Mouse (Mus musculus) erythroblast, embryonic 14.5 days (primary cell): ENCODE results near the gene Cep95. TPM values are rescaled to one million over a fixed set of nuclear protein-coding genes. Genes with fewer than 3 reads are reported as not detected.

Experiments used
- H3K27me3 ChIP-seq: 2 replicates; pipeline ENCODE4 v1.6.1; 2012; ENCODE audit warnings: inconsistent platforms; ENCODE audit not compliant: control insufficient read depth
- H3K36me3 ChIP-seq: 2 replicates; pipeline ENCODE4 v1.6.1; 2012; ENCODE audit warnings: mild to moderate bottlenecking, inconsistent platforms; ENCODE audit not compliant: control insufficient read depth
- H3K4me1 ChIP-seq: 2 replicates; pipeline ENCODE4 v1.6.1; 2012; ENCODE audit warnings: inconsistent platforms; ENCODE audit not compliant: control insufficient read depth
- H3K4me3 ChIP-seq: replicated peaks from 2 replicates; pipeline ENCODE3; 2012; ENCODE audit warnings: moderate library complexity, mild to moderate bottlenecking, inconsistent platforms
- H3K9me3 ChIP-seq: 2 replicates; pipeline ENCODE4 v1.6.1; 2012; ENCODE audit warnings: low read length, inconsistent platforms, mixed read lengths; ENCODE audit not compliant: control insufficient read depth
- GATA1 ChIP-seq: IDR thresholded peaks from 2 replicates; pipeline ENCODE4 v1.6.1; 2012; ENCODE audit warnings: low read length, inconsistent platforms, mixed read lengths
- TAL1 ChIP-seq: IDR thresholded peaks from 3 replicates; pipeline ENCODE4 v1.6.1; 2012; ENCODE audit warnings: low read length, inconsistent platforms, mixed read lengths
- polyA plus RNA-seq: library from polyadenylated mRNA; stranded (reverse); fragments of >175 nt; gene quantifications from 2 replicates; pipeline ENCODE4 v1.2.3, GENCODE M21; 2012

Gene Cep95
- polyA plus RNA-seq, 1 experiment: 0.58 TPM

GRCm38 (mm10) chr11:106828079-106828478 lies 39.0 kb downstream of the Cep95 start:
- Histone ChIP-seq H3K4me3 (no peak overlapping the region), H3K4me1 (no peaks in the 10 kb centered on the region), H3K9me3 (no peaks in the 10 kb centered on the region), H3K36me3 (peaks cover 50% of the 10 kb centered on the region), H3K27me3 (no peaks in the 10 kb centered on the region)
- TF ChIP-seq GATA1 (no peak), TAL1 (no peak)

DNA sequence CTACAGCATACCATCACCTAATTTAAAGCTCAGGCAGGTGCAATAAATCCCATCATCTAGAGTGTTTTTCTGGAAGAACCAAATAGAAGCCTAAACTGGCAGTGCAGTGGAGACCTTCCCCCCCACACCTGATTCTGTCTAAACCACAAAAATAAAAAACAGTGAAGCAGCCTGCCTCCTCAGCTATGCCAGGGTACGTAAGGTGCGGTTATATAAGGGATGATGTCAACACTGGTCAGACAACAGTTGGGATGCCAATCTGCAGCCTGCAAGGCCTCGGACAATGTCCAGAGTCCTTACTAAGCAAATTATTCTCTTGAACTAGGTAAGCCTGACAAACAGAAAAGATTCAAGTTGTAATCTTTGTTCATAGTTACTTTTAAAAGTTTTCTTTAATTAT lies 53.0 kb downstream of the Cep95 start:
- TF ChIP-seq TAL1 (no peak), GATA1 (no peak)
- Histone ChIP-seq H3K27me3 (no peaks in the 10 kb centered on the region), H3K9me3 (no peaks in the 10 kb centered on the region), H3K36me3 (peaks cover 22% of the 10 kb centered on the region), H3K4me3 (no peak overlapping the region), H3K4me1 (no peaks in the 10 kb centered on the region)

- H3K9me3 ChIP-seq: no peaks in the 10 kb centered on the region
- no peaks in the 10 kb centered on the region for H3K27me3 ChIP-seq
- peaks cover 27% of the 10 kb centered on the region for H3K36me3 ChIP-seq
- TF ChIP-seq GATA1: no peak
- no peaks in the 10 kb centered on the region for H3K4me1 ChIP-seq
- no peak overlapping the region for H3K4me3 ChIP-seq
Measured at GRCm38 (mm10) chr11:106851438-106851837, 62.4 kb downstream of the Cep95 start.

Other genes with a start within 250 kb of the Cep95 start
- gene Tex2, start 175.8 kb upstream of the Cep95 start, polyA plus RNA-seq: 0.44 and 0.56 TPM in 2 replicates
- gene Pecam1, start 38.6 kb upstream of the Cep95 start, polyA plus RNA-seq: not detected in 2 replicates
- not detected in 2 replicates for gene Milr1, start 38.0 kb upstream of the Cep95 start, polyA plus RNA-seq
- gene Polg2, start 9.7 kb upstream of the Cep95 start, polyA plus RNA-seq: 0.12 and 0.24 TPM in 2 replicates
- gene Ddx5, start 67 bp upstream of the Cep95 start, polyA plus RNA-seq: 120 and 130 TPM in 2 replicates
- gene Smurf2, start 131.5 kb downstream of the Cep95 start, polyA plus RNA-seq: 0.03 and 0.10 TPM in 2 replicates
- 0.83 and 1.5 TPM in 2 replicates for gene Kpna2, start 210.3 kb downstream of the Cep95 start, polyA plus RNA-seq
- gene 1810010H24Rik, start 236.4 kb downstream of the Cep95 start, polyA plus RNA-seq: not detected in 2 replicates